Mouse (Mus musculus) hindbrain, postnatal 0 days (tissue): ENCODE results near the gene Pogk. TPM values are rescaled to one million over a fixed set of nuclear protein-coding genes. Genes with fewer than 3 reads are reported as not detected.

ENCODE experiments used
- ATAC-seq: fragments of 200-750 bp; cut with Nextera tagmentation; 2 replicates; pipeline ENCODE4 v1.8.0; 2017; ENCODE audit warnings: mild to moderate bottlenecking, moderate TSS enrichment, moderate library complexity
- DNase-seq: peaks from one replicate; pipeline ENCODE4 v3.0.0-alpha.2; 2015; ENCODE audit warnings: low spot score
- H3K27ac ChIP-seq: fragments of 300-500 bp; sonication (generic); 2 replicates; pipeline ENCODE4 v1.5.1; 2014; ENCODE audit warnings: mild to moderate bottlenecking
- H3K27me3 ChIP-seq: fragments of 300-500 bp; sonication (generic); 2 replicates; pipeline ENCODE4 v1.6.1; 2014; ENCODE audit warnings: low read length, mixed read lengths; ENCODE audit not compliant: insufficient read depth
- H3K36me3 ChIP-seq: fragments of 300-500 bp; sonication (generic); 2 replicates; pipeline ENCODE4 v1.6.1; 2014; ENCODE audit warnings: low read length, mixed read lengths; ENCODE audit not compliant: insufficient read depth
- H3K4me1 ChIP-seq: fragments of 300-500 bp; sonication (generic); 2 replicates; pipeline ENCODE4 v1.6.1; 2014; ENCODE audit warnings: antibody characterized with exemption, low read length, mixed read lengths; ENCODE audit not compliant: insufficient read depth
- H3K4me2 ChIP-seq: fragments of 300-500 bp; sonication (generic); 2 replicates; pipeline ENCODE4 v1.6.1; 2014; ENCODE audit warnings: low read depth, mild to moderate bottlenecking, low read length, moderate library complexity, mixed read lengths
- H3K4me3 ChIP-seq: fragments of 300-500 bp; sonication (generic); 2 replicates; pipeline ENCODE4 v1.5.1; 2014; ENCODE audit warnings: low read length
- H3K9ac ChIP-seq: fragments of 300-500 bp; sonication (generic); replicated peaks from 2 replicates; pipeline ENCODE4 v1.6.1; 2014; ENCODE audit warnings: mild to moderate bottlenecking, low read length, moderate library complexity, mixed read lengths
- H3K9me3 ChIP-seq: fragments of 300-500 bp; sonication (generic); 2 replicates; pipeline ENCODE4 v1.6.1; 2016; ENCODE audit warnings: low read length, mixed read lengths
- CTCF ChIP-seq: IDR thresholded peaks from 2 replicates; pipeline ENCODE4 v1.5.1; 2016; ENCODE audit warnings: antibody characterized with exemption, control low read depth, low read depth
- WGBS: fragments of 180-500 bp; shearing (Covaris S2); extraction: QIAGEN DNeasy Blood & Tissue Kit; methylation state at CpG from one replicate; pipeline ENCODE4 v1.1.7; 2014; 5-methylcytosine and 5-hydroxymethylcytosine counted together
- polyA plus RNA-seq: library from polyadenylated mRNA; unstranded; fragments of >200 nt; fragmentation: Nextera tagmentation; extraction: Ambion mirVana; gene quantifications from 2 replicates; pipeline ENCODE4 v1.2.1, GENCODE M21; 2015
- total RNA-seq: library from RNA; depleted of rRNA; stranded (reverse); fragments of >200 nt; gene quantifications from 2 replicates; pipeline ENCODE4 v1.2.3, GENCODE M21; 2014

Gene Pogk
- total and polyA plus RNA-seq, 2 experiments from 2014 or later = 19.3 to 71.0 TPM

GRCm38 (mm10) chr1:166381336-166381735 lies 28.3 kb downstream of the Pogk start:
- no peak for TF ChIP-seq CTCF
- no peak for DNase-seq
- H3K9ac ChIP-seq = no peak overlapping the region
- no peak overlapping the region for H3K27ac ChIP-seq
- no peaks in the 10 kb centered on the region for H3K9me3 ChIP-seq
- H3K36me3 ChIP-seq = peaks cover 18% of the 10 kb centered on the region
- ATAC-seq = no peak
- H3K27me3 ChIP-seq = no peaks in the 10 kb centered on the region
- WGBS = 83% methylated on average over 10 of the region's 10 CpGs
- H3K4me2 ChIP-seq = 0 out of 2 replicates have a peak overlapping the region, but pooled peaks have one; percentile 73
- H3K4me3 ChIP-seq = no peak overlapping the region
- H3K4me1 ChIP-seq = peaks cover 13% of the 10 kb centered on the region

DNA sequence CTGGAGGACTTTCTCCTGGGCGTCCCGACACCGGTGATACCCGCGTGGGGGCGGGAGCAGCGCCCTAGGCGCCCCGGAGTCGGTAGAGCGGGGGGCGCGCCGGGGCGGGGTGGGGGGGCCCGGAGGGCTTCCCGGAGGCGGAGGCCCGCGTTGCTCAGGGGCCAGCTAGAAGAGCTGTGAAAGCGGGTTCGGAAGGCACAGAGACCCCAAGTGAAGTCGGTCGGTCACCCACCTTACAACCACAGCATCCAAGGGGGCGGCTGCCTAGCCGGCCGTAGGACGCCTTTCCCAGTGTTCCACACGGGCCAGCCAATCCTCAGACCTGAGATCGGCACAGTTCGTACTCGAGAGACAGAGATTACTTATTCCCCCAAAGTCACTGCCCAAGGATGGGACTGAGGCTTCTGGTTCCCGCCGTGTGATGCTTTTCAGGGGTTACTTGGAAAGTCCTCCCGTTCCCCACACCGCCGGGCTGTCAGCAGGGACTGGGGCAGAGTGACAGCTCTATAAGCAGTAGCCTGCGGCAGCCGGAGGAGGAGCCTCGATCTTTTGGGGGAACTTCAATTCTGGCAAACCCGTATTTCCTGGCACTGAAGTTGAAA lies 29.9 kb downstream of the Pogk start:
- peak; percentile 39 for ATAC-seq
- peak; percentile 81 for DNase-seq

DNA sequence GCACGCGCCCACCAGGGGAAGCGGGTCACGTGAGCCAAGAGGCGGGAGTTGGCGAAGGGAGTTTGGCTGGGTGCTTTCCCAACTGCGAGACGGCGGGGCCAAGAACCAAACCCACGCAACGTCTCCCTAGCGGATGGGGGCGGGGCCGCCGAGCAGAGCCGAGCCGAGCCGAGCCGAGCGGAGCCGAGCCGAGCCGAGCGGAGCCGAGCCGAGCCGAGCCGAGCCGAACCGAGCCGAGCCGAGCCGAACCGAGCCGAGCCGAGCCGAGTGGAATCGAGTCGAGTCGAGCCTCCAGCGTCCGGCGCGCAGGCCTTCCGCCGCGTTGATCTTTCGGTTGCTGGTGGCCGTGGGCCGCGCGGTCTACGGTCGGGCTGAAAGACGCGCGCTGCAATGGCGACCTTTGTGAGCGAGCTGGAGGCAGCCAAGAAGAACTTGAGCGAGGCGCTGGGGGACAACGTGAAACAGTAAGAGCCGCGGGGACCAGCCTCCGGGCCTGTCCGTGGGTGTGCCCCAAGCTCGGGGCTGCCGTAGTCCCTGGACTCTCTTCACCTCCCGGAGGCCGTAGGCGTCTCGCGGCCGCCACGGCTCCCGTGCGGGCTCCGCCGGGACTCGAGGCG lies 30.5 kb downstream of the Pogk start, which contains the start of gene Tada1:
Gene Tada1 (plus strand): TSS at position 85 of the 617 bp plus-strand sequence.
- Histone ChIP-seq H3K27ac (peak within 1 kb of the TSS; percentile 89), H3K4me3 (peak within 1 kb of the TSS; percentile 98), H3K4me1 (peaks cover 13% of the 10 kb centered on the region), H3K27me3 (no peaks in the 10 kb centered on the region), H3K36me3 (peaks cover 9% of the 10 kb centered on the region; the same call in 1 of the 2 replicates), H3K4me2 (peak within 1 kb of the TSS; percentile 73), H3K9me3 (no peaks in the 10 kb centered on the region), H3K9ac (peak within 1 kb of the TSS; percentile 92)
- under 1% methylated on average over 79 of the region's 81 CpGs for WGBS
- peak; percentile 96 for ATAC-seq
- DNase-seq = peak; percentile 97
- TF ChIP-seq CTCF = no peak

More for the DNA sequence above, 29.9 kb downstream of the Pogk start:
- Histone ChIP-seq H3K36me3 (peaks cover 11% of the 10 kb centered on the region), H3K9ac (peak overlapping the region; percentile 92), H3K27me3 (no peaks in the 10 kb centered on the region), H3K27ac (peak overlapping the region; percentile 89), H3K4me2 (peak overlapping the region; percentile 73), H3K9me3 (no peaks in the 10 kb centered on the region), H3K4me1 (peaks cover 13% of the 10 kb centered on the region), H3K4me3 (peak overlapping the region; percentile 98)
- TF ChIP-seq CTCF = no peak
- WGBS = under 1% methylated on average over 37 of the region's 41 CpGs

DNA sequence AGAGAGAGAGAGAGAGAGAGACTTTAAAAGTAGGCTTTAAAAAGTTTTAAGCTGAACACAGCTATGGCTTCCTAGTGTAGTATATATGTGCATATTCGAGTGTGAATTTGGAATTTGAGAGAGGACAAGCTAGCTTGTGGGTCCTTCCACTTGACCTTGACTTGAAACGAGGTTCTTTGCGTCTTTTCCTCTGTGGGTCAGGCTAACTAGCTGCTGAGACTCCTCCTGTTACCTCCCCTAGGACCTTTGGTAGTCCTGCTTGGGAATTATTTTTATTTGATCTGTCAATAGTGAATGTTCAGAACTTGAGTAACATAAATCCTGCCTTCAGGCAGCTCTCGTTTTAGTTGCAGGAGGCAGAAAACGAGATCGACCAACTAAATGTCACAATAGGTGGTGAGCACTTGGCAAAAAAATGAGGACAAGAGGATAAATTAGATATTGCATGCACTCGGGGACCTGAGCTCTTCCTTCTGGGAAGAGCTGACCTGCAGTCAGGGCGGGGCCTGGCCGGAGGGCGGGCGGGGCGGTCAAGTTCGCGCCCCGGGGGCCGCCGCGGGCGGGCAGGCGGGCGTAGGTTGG lies 31.1 kb downstream of the Pogk start:
- peak overlapping the region; percentile 98 for H3K4me3 ChIP-seq
- H3K27ac ChIP-seq = peak overlapping the region; percentile 61; the same call in 1 of the 2 replicates
- TF ChIP-seq CTCF = no peak
- H3K4me2 ChIP-seq = peak overlapping the region; percentile 62
- ATAC-seq (no peak), DNase-seq (no peak)
- WGBS = 6% methylated on average over 17 of the region's 21 CpGs
- peaks cover 13% of the 10 kb centered on the region for H3K4me1 ChIP-seq
- no peaks in the 10 kb centered on the region for H3K27me3 ChIP-seq
- H3K36me3 ChIP-seq = peaks cover 6% of the 10 kb centered on the region; the same call in 1 of the 2 replicates
- H3K9ac ChIP-seq = peak overlapping the region; percentile 92
- no peaks in the 10 kb centered on the region for H3K9me3 ChIP-seq

- no peak for DNase-seq
- Histone ChIP-seq H3K4me1 (peaks cover 13% of the 10 kb centered on the region), H3K9me3 (no peaks in the 10 kb centered on the region), H3K27me3 (no peaks in the 10 kb centered on the region), H3K4me3 (no peak overlapping the region), H3K27ac (no peak overlapping the region), H3K9ac (no peak overlapping the region), H3K36me3 (no peaks in the 10 kb centered on the region), H3K4me2 (no peak overlapping the region)
- ATAC-seq = no peak
- WGBS = 80% methylated on average over 6 of the region's 6 CpGs
- TF ChIP-seq CTCF = no peak
These were observed 32.5 kb downstream of the Pogk start for GRCm38 (mm10) chr1:166377171-166377570.

DNA sequence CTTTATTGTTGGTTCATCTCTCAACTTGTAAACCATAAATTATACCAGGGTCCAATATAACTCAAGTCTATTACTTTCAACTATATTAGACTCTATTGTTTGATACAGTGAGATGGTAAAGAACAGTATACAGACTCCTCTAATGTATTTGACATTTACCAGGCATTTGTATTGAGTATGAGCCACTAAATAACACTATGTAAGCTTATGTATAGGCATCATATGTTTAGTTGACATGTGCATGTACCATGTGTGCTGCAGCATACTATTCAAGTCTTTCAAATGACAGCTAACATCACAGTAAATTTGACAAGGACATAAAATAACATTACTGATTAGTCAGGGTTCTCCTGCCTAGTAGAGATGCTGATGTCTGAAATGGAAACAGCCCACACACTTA lies 46.5 kb downstream of the Pogk start:
- Histone ChIP-seq H3K9ac (no peak overlapping the region), H3K9me3 (no peaks in the 10 kb centered on the region), H3K36me3 (no peaks in the 10 kb centered on the region), H3K4me2 (no peak overlapping the region), H3K27ac (no peak overlapping the region), H3K27me3 (no peaks in the 10 kb centered on the region), H3K4me1 (no peaks in the 10 kb centered on the region), H3K4me3 (no peak overlapping the region)
- no peak for DNase-seq
- no peak for TF ChIP-seq CTCF
- ATAC-seq = no peak
